Mouse (Mus musculus) effector memory CD4-positive, alpha-beta T cell, adult 5 months (primary cell): Measurements from ENCODE around the gene Ltk. TPM values are rescaled to one million over a fixed set of nuclear protein-coding genes. Genes with fewer than 3 reads are reported as not detected.

Source experiments
- polyA plus RNA-seq: library from polyadenylated mRNA; unstranded; fragments of 100-300 nt; shearing (Covaris generic); gene quantifications from one replicate; pipeline ENCODE4 v1.2.1, GENCODE M21; 2017

The Ltk gene
- polyA plus RNA-seq = 0.62 TPM

DNA sequence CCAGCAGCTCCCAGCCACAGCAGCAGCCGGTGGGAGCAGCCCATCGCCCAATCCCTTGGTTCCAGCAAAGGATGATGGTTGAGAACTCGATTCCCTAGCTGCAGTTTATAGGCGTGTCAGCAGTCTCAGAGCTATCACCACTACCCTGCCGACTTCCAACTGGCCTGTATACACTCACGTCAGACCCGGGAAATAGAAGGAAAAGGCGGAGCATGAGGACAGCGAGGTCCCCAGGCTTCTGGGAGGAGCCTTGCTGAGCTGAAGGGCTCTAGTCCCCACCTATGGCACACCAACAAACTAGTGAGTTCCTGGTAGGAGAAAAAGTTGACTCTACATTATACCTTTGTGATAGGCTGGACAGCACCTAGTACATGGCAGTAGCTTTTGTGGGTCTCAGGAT is at the start of gene Ltk:
Gene Ltk (minus strand): TSS at position 181 of the 400 bp plus-strand sequence.

DNA sequence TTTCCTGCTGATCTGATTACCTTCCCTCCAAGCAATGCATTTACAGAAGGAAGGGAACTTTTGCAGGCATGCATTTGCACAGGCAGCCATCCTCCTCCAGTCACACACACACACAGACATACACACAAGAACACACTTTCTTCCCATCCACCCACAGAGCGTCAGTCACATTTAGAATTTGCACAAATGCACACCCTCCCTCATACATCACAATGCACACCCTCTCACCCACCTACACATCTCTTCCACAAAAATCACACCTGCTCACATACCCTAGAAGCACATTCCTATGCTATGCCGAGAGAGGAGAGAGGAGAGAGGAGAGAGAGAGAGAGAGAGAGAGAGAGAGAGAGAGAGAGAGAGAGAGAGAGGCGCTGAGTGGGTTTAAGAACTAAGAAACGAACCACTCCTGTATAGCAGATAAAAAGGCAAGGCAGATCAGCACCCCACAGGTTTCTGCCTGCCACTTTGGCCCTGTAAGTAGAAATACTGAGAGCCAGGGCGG is 37.1 kb upstream of the Ltk start, which contains the start of gene Tyro3:
Gene Tyro3 (plus strand): TSS at position 455 of the 505 bp plus-strand sequence.

DNA sequence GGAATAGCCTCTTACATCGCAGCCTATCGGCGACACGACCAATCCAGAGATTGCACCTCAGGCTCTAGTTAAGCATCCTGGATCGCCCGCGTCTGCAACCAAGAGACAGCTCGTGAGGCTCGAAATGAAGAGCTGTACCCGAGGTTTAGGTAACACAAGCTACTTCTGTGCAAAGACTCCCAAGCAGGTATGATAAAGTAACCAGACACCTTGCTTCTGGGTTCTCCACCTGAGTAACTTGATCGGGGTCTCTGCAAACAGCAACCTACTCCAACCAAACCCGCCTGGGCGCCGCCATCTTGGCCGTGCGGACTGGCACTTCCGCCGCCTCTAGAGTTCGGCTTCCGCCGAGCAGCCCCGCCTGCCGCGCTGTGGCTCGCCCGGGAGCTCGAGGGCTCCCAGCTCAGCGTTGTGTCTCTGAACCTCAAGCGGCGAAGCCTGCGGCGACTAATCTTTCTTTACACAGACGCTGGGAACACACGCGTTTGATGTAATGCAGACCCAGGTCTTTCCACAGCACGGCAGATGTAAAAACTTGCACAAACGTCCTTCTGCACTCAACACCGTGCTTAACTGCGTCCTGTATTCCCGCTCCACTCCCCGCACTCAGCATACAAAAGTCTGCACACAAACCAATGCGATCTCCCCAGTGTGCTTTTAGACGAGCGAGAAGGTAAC is 27.1 kb upstream of the Ltk start, which contains the start of gene Rpap1:
Gene Rpap1 (minus strand): TSS at position 332 of the 678 bp plus-strand sequence.

DNA sequence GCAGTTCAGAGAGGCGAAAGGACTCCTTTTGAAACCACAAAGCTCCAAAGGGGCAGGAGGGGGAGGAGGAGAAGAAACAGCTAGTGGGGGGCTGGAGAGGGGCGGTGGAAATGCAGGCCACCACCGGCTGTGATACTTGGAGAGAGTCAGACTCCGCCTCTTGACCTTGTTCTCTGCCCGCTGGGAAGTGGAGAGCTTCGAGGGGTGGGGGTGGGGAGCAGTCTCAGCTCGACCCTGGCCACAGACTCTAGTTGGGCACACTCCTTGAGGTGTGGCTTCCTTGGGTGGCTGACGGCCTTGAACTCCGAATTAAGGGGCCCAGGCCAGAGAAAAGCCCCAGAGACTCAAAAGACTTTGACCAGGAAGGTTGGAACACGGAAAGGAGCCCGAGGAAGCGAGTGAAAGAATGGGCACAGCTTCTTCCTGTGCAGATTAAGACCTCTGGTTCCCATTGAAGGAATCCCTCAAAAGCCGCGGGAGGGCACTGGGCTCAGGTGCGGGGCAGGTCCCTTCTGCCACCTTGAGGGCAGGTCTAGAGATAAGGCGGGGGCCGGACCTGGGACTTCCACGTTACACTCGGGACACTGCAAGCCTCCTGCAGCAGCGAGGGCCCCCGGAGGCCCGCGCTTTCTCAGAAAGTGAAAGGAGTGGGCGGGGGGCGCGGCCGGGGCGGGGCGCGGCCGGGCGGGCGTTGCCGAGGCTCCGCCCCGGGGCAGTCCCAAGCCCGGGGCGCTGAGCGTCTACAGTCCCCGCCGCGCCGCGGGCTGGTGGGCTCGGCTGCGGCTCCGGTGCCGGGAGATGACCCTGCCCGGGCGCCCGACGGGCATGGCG is 18.4 kb downstream of the Ltk start, which contains the start of gene Itpka:
Gene Itpka (plus strand): TSS at position 757 of the 831 bp plus-strand sequence.

Other genes with a start within 250 kb of the Ltk start
- gene Exd1, start 212.8 kb downstream of the Ltk start, polyA plus RNA-seq = 0.25 TPM
- gene Chp1, start 212.7 kb downstream of the Ltk start, polyA plus RNA-seq = 96.5 TPM
- 0.70 TPM for gene Nusap1, start 142.1 kb downstream of the Ltk start, polyA plus RNA-seq
- gene Oip5, start 142.0 kb downstream of the Ltk start, polyA plus RNA-seq = 0.70 TPM
- gene Ndufaf1, start 97.6 kb downstream of the Ltk start, polyA plus RNA-seq = 10.5 TPM
- 64.8 TPM for gene Rtf1, start 85.4 kb downstream of the Ltk start, polyA plus RNA-seq
- gene Itpka, start 18.1 kb downstream of the Ltk start, polyA plus RNA-seq = 0.20 TPM
- 24.5 TPM for gene Rpap1, start 27.1 kb upstream of the Ltk start, polyA plus RNA-seq
- gene Tyro3, start 37.3 kb upstream of the Ltk start, polyA plus RNA-seq = 4.8 TPM
- gene Mga, start 136.8 kb upstream of the Ltk start, polyA plus RNA-seq = 36.8 TPM
- gene Mapkbp1, start 212.3 kb upstream of the Ltk start, polyA plus RNA-seq = 4.7 TPM